ENCODE assay signal across 24 mouse cellular contexts in genomic region chr17:88458079-88458478, GRCm38 (mm10). TPM values are rescaled to one million over a fixed set of nuclear protein-coding genes. Genes with fewer than 3 reads are reported as not detected.
DNase-seq lines count a peak whose midpoint lies in the region; ATAC-seq lines count a peak whose summit lies in the region.
"Had no signal": no experiment of that assay in that cellular context is flagged by ENCODE, and none has a peak within 500 bp of the region (broad histone marks: within the 10 kb centered on the region; RNA-seq: fewer than 3 reads in every experiment).

No protein-coding gene starts in this region.

- peaks cover 4% of the 10 kb centered on the region; the same call in 1 of the 2 replicates for H3K4me1 ChIP-seq in heart, embryonic 10.5 days
- H3K4me1 ChIP-seq: embryonic facial prominence, embryonic 15.5 days; forebrain, embryonic 15.5 days; hindbrain, embryonic 10.5 days; intestine, embryonic 15.5 days; limb, embryonic 12.5 days; midbrain, embryonic 12.5 days; neural tube, embryonic 12.5 days; stomach, embryonic 15.5 days had no signal

- H3K27ac ChIP-seq in heart, embryonic 10.5 days = no peak overlapping the region
- H3K27ac ChIP-seq: embryonic facial prominence, embryonic 15.5 days; forebrain, embryonic 15.5 days; hindbrain, embryonic 10.5 days; intestine, embryonic 15.5 days; limb, embryonic 12.5 days; midbrain, embryonic 12.5 days; neural tube, embryonic 12.5 days; stomach, embryonic 15.5 days had no signal

- no peaks in the 10 kb centered on the region for H3K9me3 ChIP-seq in heart, embryonic 10.5 days
- H3K9me3 ChIP-seq: embryonic facial prominence, embryonic 15.5 days; forebrain, embryonic 15.5 days; hindbrain, embryonic 10.5 days; intestine, embryonic 15.5 days; limb, embryonic 12.5 days; midbrain, embryonic 12.5 days; neural tube, embryonic 12.5 days; stomach, embryonic 15.5 days had no signal

- H3K27me3 ChIP-seq in heart, embryonic 10.5 days (ENCODE audit: insufficient read depth, poor library complexity, severe bottlenecking) = no peaks in the 10 kb centered on the region
- H3K27me3 ChIP-seq: embryonic facial prominence, embryonic 15.5 days; forebrain, embryonic 15.5 days; intestine, embryonic 15.5 days; limb, embryonic 12.5 days; midbrain, embryonic 12.5 days; neural tube, embryonic 12.5 days; stomach, embryonic 15.5 days had no signal

- WGBS in heart, embryonic 10.5 days = 91% methylated on average over 3 of the region's 3 CpGs

- DNase-seq in heart, adult 11 months = peak; percentile 81
- no peak for DNase-seq in heart, embryonic 10.5 days (ENCODE audit: low spot score)
- DNase-seq in 416B (ENCODE audit: low read depth) = peak; percentile 39
- DNase-seq in adrenal gland, postnatal 36 days = peak; percentile 26 to 38
- DNase-seq in natural killer cell, adult 2 months (ENCODE audit: low spot score in 2 of 2) = no peak
- DNase-seq in right cerebral cortex, postnatal 4 days = no peak
- DNase-seq: cerebellum, adult 8-10 months; gastrocnemius, postnatal 10 days; kidney, adult 9 months; kidney, postnatal 25 days; liver, postnatal 0 days; right cerebral cortex, adult 18-20 months; thymus, postnatal 25 days had no signal

- peak; percentile 89 for ATAC-seq in megakaryocyte progenitor cell, adult 5-6 weeks (replicated peaks; ENCODE audit: poor library complexity)
- ATAC-seq: activated CD4-positive, CD25-positive, alpha-beta regulatory T cell, adult 4 months; forebrain, embryonic 15.5 days; hindbrain, embryonic 16.5 days; intestine, embryonic 15.5 days; liver, postnatal 0 days had no signal

- no peak overlapping the region for H3K4me3 ChIP-seq in heart, embryonic 10.5 days
- H3K4me3 ChIP-seq: embryonic facial prominence, embryonic 15.5 days; forebrain, embryonic 15.5 days; hindbrain, embryonic 10.5 days; intestine, embryonic 15.5 days; limb, embryonic 12.5 days; midbrain, embryonic 12.5 days; neural tube, embryonic 12.5 days; stomach, embryonic 15.5 days had no signal

- peaks cover 5% of the 10 kb centered on the region for H3K36me3 ChIP-seq in heart, embryonic 10.5 days
- H3K36me3 ChIP-seq: embryonic facial prominence, embryonic 15.5 days; forebrain, embryonic 15.5 days; intestine, embryonic 15.5 days; neural tube, embryonic 12.5 days; stomach, embryonic 15.5 days had no signal

RNA-seq across cellular contexts. Expression of gene Foxn2, which starts 17.6 kb away (rescaled TPM):
- 12.7 and 13.5 TPM in 2 replicates for polyA plus RNA-seq in heart, embryonic 10.5 days (2016; fragmentation: Nextera tagmentation; extraction: Ambion mirVana)
- 10 to 100 TPM; 20.7 to 25.4 TPM for total RNA-seq in adrenal gland, postnatal 36 days (2021)
- total RNA-seq in megakaryocyte progenitor cell, adult 5-6 weeks (2015) = 36.1 and 38.4 TPM in 2 replicates
- 47.7 and 50.8 TPM in 2 replicates for total RNA-seq in megakaryocyte progenitor cell, adult 5-6 weeks (2017)

Comparison
In these comparisons a context has a peak if more than half of its experiments do, and no peak if none do; other contexts are left out.
1. DNase-seq: peak in heart, adult 11 months (single experiment), 416B (single experiment) and adrenal gland, postnatal 36 days (2 of 2); none in heart, embryonic 10.5 days (single experiment), natural killer cell, adult 2 months (0 of 2) and right cerebral cortex, postnatal 4 days (single experiment).